Mouse (Mus musculus): ENCODE data around the gene Sh3gl3. TPM values are rescaled to one million over a fixed set of nuclear protein-coding genes. Genes with fewer than 3 reads are reported as not detected.

The Sh3gl3 gene
- total RNA-seq, 4 experiments from 2014 or later: 41.8 to 43.4 (median 43.2) TPM

Other genes starting within 250 kb of the Sh3gl3 start
- 10 to 100 TPM; 61.8 to 65.0 (median 63.0) TPM for gene Hdgfl3, start 239.4 kb upstream of the Sh3gl3 start, total RNA-seq (2022)
- gene Bnc1, start 181.5 kb upstream of the Sh3gl3 start, total RNA-seq (2022): under 1 TPM in 2 of 4 experiments, not detected in 2; 0.10 to 0.11 TPM
- gene Adamtsl3, start 161.9 kb downstream of the Sh3gl3 start, total RNA-seq (2022): 1 to 10 TPM; 2.0 to 4.4 (median 3.6) TPM